Mouse (Mus musculus): ENCODE results near the gene Steap3.

GRCm38 (mm10) chr1:120243987-120244386 lies 28.5 kb downstream of the Steap3 start:
- TF ChIP-seq CTCF (IDR thresholded peaks at IDR 0.05; ENCODE audit: low read depth, low read length) (no peak), EP300 (IDR thresholded peaks at IDR 0.05; ENCODE audit: insufficient read depth, low read depth, low read length) (no peak)
